Mouse (Mus musculus): ENCODE results near the gene Slc22a6. TPM values are rescaled to one million over a fixed set of nuclear protein-coding genes. Genes with fewer than 3 reads are reported as not detected.

Slc22a6 gene
- polyA plus RNA-seq, 1 experiment from 2014 or later = 3.3 TPM

DNA sequence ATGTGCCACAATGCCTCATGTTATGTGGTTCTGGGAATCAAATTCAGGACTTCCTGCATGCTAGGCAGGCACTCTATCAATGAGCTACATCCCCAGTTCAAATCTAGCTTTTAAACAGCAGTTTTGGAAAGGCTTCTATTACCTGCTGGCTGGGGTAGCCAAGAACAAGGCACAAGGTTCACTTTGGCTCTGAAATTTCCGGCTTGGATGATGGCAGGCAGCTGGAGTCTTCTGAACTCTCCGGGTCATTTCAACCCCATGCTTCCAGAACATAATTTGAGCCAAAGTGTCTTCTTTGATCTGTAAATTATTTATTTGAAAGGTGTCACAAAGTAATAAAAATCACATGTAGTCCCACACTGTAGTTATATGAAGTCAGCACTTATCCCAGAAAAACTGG is 4.7 kb upstream of the Slc22a6 start:
- H3K9me3 ChIP-seq (replicated peaks) = no peaks in the 10 kb centered on the region
- H3K36me3 ChIP-seq = no peaks in the 10 kb centered on the region
- no peak overlapping the region for H3K4me2 ChIP-seq (replicated peaks)
- 0 out of 2 replicates have a peak, but pooled peaks cover 3% of the 10 kb centered on the region for H3K4me1 ChIP-seq
- H3K9ac ChIP-seq = no peak overlapping the region
- WGBS = 72% methylated on average over 2 of the region's 2 CpGs
- H3K27ac ChIP-seq = no peak overlapping the region
- no peaks in the 10 kb centered on the region for H3K27me3 ChIP-seq
- no peak overlapping the region for H3K4me3 ChIP-seq
- no peak for ATAC-seq (ENCODE audit: low FRiP score)

DNA sequence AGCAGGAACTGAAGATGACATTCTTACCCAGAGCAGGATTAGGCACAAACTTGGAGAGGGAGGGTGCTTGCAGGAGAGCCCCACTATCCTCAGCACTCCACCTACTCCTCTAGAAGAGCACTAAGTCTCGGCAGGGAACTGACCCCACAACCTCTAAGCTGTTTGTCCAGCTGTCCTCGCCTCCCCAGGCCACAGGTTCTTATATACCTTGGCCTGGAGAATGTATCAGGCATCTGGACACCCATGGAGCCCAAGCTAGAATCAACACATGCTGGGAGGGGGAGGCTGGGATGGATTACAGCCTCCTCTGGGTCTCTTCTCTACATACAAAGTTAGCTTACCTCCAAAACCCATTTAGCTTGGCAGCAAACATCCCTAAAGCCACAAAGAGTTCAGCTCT is 3.5 kb upstream of the Slc22a6 start:
- H3K36me3 ChIP-seq = no peaks in the 10 kb centered on the region
- H3K9ac ChIP-seq = no peak overlapping the region
- no peaks in the 10 kb centered on the region for H3K27me3 ChIP-seq
- 0 out of 2 replicates have a peak, but pooled peaks cover 3% of the 10 kb centered on the region for H3K4me1 ChIP-seq
- no peak overlapping the region for H3K4me3 ChIP-seq
- H3K4me2 ChIP-seq (replicated peaks) = no peak overlapping the region
- WGBS = 40% methylated on average over 2 of the region's 2 CpGs
- no peak for ATAC-seq (ENCODE audit: low FRiP score)
- H3K9me3 ChIP-seq (replicated peaks) = no peaks in the 10 kb centered on the region
- H3K27ac ChIP-seq = no peak overlapping the region

DNA sequence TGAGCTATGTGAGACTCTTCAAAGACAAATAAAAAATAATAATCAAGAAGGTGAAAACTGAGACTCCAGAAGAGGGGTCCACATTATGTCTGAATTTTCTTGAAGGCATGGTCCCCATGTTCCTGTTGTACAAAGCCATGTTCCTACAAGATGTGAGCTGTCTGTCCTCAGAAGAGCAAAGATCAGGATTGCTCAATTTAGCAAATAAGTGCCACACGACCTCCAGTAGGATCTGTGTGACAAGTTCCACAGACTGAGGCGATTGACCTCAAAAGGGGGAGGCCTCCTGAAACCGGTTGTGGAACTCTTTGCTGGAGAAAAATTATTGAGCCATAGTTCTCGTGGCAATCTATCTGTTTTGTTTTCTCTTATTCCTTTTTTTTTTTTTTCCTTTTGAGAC is 1.5 kb upstream of the Slc22a6 start:
- Histone ChIP-seq H3K4me3 (no peak overlapping the region), H3K9ac (no peak overlapping the region), H3K4me1 (0 out of 2 replicates have a peak, but pooled peaks cover 3% of the 10 kb centered on the region), H3K27ac (no peak overlapping the region), H3K27me3 (no peaks in the 10 kb centered on the region), H3K36me3 (no peaks in the 10 kb centered on the region), H3K9me3 (replicated peaks) (no peaks in the 10 kb centered on the region), H3K4me2 (replicated peaks) (no peak overlapping the region)
- 70% methylated on average over 4 of the region's 4 CpGs for WGBS
- ATAC-seq (ENCODE audit: low FRiP score) = no peak

DNA sequence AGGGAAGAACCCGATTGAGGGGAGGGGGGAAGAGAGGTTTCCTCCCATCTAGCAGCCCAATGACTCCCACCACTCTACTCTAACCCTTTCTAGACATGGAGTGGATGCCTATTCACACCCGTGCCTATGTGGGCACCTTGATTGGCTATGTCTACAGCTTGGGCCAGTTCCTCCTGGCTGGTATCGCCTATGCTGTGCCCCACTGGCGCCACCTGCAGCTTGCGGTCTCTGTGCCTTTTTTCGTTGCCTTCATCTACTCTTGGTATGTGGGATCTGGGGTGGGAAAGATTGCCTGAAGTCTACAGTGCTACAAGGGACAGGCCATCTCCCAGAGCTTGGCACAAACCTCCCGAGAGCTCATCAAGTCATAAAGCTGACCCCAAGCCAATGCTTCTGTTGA is 3.3 kb downstream of the Slc22a6 start:
- no peak overlapping the region for H3K9ac ChIP-seq
- ATAC-seq (ENCODE audit: low FRiP score) = no peak

DNA sequence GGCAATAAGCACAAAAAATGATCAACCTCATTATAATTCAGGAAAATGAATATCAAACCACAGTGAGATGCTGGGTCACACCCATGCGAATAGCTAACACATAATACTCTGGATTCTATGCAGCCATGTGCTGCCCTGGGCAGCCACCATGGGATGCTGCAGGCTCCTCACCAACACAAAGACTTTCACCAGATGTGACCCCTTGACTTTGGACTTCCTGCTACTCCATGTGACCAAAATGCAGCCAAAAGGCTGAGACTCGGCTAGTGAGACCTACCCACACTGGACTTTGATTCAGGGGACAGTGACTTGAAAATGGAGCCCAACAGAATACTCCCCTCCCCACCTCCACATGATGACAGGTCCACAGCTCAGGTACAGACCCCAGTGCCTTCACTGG is 12.4 kb downstream of the Slc22a6 start:
- WGBS = 62% methylated on average over 2 of the region's 2 CpGs
- Histone ChIP-seq H3K4me2 (replicated peaks) (no peak overlapping the region), H3K4me1 (no peaks in the 10 kb centered on the region), H3K9me3 (replicated peaks) (no peaks in the 10 kb centered on the region), H3K9ac (no peak overlapping the region), H3K36me3 (no peaks in the 10 kb centered on the region), H3K27ac (no peak overlapping the region), H3K4me3 (no peak overlapping the region), H3K27me3 (no peaks in the 10 kb centered on the region)
- no peak for ATAC-seq (ENCODE audit: low FRiP score)

More for the DNA sequence above, 3.3 kb downstream of the Slc22a6 start:
- Histone ChIP-seq H3K4me1 (0 out of 2 replicates have a peak, but pooled peaks cover 3% of the 10 kb centered on the region), H3K4me3 (no peak overlapping the region), H3K4me2 (replicated peaks) (no peak overlapping the region), H3K36me3 (no peaks in the 10 kb centered on the region), H3K27me3 (no peaks in the 10 kb centered on the region), H3K27ac (no peak overlapping the region), H3K9me3 (replicated peaks) (no peaks in the 10 kb centered on the region)
- WGBS = 93% methylated on average over 7 of the region's 7 CpGs

DNA sequence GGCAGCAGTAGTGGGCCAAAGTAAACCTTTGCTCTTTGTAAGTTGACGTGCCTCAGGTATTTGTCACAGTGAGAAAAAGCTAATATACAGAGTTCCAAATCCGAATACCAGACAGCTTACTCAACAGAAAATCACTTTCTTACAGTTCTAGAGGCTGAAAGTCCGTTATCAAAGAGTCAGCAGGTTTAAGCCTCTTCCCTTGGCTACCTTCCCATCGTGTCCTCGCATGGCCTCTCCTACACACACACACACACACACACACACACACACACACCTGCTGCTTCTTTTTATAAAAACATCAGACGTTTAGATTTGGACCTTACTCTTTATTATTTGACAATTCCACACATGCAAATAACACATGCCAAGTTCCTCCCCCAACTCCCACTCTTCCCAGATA is 13.0 kb downstream of the Slc22a6 start:
- H3K27ac ChIP-seq = no peak overlapping the region
- no peaks in the 10 kb centered on the region for H3K27me3 ChIP-seq
- H3K36me3 ChIP-seq = no peaks in the 10 kb centered on the region
- no peak for ATAC-seq (ENCODE audit: low FRiP score)
- no peaks in the 10 kb centered on the region for H3K4me1 ChIP-seq
- H3K4me3 ChIP-seq = no peak overlapping the region
- H3K9me3 ChIP-seq (replicated peaks) = no peaks in the 10 kb centered on the region
- WGBS = 85% methylated on average over 6 of the region's 6 CpGs
- H3K9ac ChIP-seq = no peak overlapping the region
- no peak overlapping the region for H3K4me2 ChIP-seq (replicated peaks)

DNA sequence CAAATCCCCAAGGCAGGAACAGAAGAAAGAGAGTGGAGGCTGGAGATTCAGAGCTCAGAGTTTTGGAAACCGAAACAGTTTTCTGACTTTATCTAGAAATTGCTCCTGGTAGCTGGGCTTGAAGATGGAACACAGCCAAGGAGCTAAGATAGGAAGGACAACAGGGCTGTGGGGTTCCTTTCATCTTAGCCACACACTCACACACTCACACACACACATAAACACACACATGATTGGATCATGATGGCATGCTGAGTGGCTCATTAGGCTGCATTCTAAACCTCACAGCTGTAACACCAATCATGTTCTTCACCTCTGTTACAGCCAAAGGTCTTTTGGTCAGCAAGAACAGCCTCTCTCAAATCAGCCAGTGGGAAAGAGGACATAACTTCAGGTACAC is 14.2 kb downstream of the Slc22a6 start:
- H3K4me2 ChIP-seq (replicated peaks) = no peak overlapping the region
- no peaks in the 10 kb centered on the region for H3K4me1 ChIP-seq
- no peaks in the 10 kb centered on the region for H3K36me3 ChIP-seq
- H3K9me3 ChIP-seq (replicated peaks) = no peaks in the 10 kb centered on the region
- H3K27me3 ChIP-seq = no peaks in the 10 kb centered on the region
- ATAC-seq (ENCODE audit: low FRiP score) = no peak
- 86% methylated on average over 1 of the region's 1 CpGs for WGBS
- H3K4me3 ChIP-seq = no peak overlapping the region
- H3K27ac ChIP-seq = no peak overlapping the region
- no peak overlapping the region for H3K9ac ChIP-seq

DNA sequence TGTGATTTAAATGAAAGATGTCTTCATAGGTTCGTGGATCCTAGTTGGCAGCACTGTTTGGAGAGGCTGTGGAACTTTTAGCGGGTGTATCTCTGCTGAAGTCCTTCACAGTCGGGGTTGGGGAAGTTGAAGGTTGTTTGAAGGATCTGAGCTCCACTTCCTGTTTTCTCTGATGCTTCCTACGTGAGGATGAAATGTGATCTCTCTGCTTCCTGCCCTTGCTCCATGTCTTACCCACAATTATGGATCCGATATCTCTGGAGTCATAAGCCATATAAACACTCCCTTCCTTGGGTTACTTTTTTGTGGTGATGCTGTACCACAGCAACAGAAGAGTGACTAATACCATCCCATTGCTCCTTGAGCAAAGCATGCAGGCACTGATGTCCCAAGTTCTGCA is 24.2 kb downstream of the Slc22a6 start:
- H3K9me3 ChIP-seq (replicated peaks) = no peaks in the 10 kb centered on the region
- no peak overlapping the region for H3K27ac ChIP-seq
- H3K4me2 ChIP-seq (replicated peaks) = no peak overlapping the region
- no peak overlapping the region for H3K4me3 ChIP-seq
- no peaks in the 10 kb centered on the region for H3K36me3 ChIP-seq
- H3K4me1 ChIP-seq = no peaks in the 10 kb centered on the region
- no peak for ATAC-seq (ENCODE audit: low FRiP score)
- no peak overlapping the region for H3K9ac ChIP-seq
- H3K27me3 ChIP-seq = no peaks in the 10 kb centered on the region
- WGBS = 69% methylated on average over 5 of the region's 5 CpGs

DNA sequence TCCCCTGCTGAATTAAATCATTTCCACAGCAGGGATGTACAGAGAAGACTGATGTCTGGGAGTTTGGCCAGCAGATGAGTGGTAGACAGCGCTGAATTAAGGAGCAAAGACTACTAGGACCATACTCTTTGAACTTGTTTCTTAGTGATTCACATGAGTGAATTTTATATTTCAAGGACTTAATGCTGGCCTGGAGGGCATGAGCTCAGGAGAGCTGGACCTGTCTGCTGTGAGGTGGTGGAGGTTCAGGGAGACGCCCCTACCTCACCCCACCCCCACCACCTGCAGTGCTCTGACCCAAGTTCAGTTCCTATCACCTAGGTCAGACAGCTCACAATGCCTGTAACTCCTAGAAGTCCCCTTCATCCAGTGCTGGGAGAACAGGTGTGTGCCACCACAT is 28.6 kb downstream of the Slc22a6 start:
- Histone ChIP-seq H3K27ac (no peak overlapping the region), H3K4me3 (no peak overlapping the region), H3K9ac (no peak overlapping the region), H3K9me3 (replicated peaks) (no peaks in the 10 kb centered on the region), H3K36me3 (no peaks in the 10 kb centered on the region), H3K4me1 (no peaks in the 10 kb centered on the region), H3K4me2 (replicated peaks) (no peak overlapping the region), H3K27me3 (no peaks in the 10 kb centered on the region)
- 67% methylated on average over 2 of the region's 2 CpGs for WGBS
- no peak for ATAC-seq (ENCODE audit: low FRiP score)

DNA sequence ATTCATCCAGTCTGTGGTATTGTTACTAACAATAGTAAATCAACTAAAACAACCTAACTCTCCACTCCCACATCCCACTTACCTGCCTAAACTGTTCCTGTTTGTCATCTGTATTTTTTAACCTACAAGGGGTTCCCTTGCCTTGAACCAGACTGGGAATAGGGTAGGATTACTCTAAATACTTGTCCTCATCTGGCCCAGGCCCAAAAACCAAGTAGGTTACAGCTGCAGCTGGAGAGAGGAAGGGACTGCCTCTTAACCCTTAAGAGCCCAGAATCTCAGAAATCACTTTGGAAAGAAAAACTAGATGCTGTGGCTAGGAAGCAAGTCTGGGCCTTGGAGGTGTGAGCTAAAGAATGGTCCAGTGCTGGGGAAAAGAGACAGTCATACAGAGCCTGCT is 38.0 kb downstream of the Slc22a6 start:
- H3K9me3 ChIP-seq (replicated peaks) = no peaks in the 10 kb centered on the region
- no peak overlapping the region for H3K27ac ChIP-seq
- no peak overlapping the region for H3K9ac ChIP-seq
- H3K36me3 ChIP-seq = no peaks in the 10 kb centered on the region
- no peak overlapping the region for H3K4me3 ChIP-seq
- no peaks in the 10 kb centered on the region for H3K4me1 ChIP-seq
- ATAC-seq (ENCODE audit: low FRiP score) = no peak
- H3K27me3 ChIP-seq = no peaks in the 10 kb centered on the region
- no peak overlapping the region for H3K4me2 ChIP-seq (replicated peaks)

DNA sequence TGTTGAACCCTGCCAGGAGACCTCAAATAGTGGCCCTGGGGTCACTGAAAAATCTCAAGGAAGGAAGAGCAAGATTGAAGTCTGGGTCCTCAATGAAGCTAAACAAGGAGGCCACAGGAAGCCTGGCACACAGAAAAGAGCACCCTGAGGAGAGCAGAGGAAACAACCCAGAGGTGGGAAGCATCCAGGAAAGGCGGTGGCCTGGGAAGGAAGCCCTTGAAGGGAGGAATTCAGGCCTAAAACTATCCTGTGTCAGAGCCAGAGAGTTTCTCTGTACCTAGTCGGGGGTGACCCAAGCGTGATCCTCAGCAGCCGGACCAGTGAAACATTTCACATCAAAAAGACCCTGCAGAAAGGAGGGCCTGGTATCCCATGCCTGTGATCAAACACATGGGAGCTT is 38.5 kb downstream of the Slc22a6 start:
- H3K4me3 ChIP-seq = no peak overlapping the region
- H3K27me3 ChIP-seq = 0 out of 2 replicates have a peak, but pooled peaks cover 5% of the 10 kb centered on the region
- WGBS = 66% methylated on average over 4 of the region's 4 CpGs

DNA sequence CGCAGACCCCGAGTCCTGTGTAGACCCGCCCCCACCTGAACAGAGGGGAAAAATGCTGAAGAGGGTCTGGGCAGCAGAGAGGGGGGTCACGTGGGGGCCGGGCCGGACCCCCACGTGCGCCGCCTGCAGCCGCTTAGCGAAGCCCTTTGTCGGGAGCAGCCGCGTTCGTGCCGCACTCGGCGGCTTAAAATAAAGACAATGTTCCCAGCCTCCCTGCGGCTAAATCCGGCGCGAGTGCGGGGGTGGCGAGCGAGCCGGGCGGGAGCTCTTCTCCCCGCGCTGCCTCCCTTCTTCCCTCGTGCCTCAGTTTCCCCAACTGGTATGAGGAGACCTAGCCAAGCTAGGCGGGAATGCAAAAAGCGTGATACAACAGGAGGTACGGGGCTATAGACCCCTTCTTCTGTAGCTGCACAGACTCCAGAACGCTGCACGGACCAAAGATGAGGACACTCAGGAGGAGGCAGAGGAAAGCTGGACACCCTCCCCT is 44.0 kb downstream of the Slc22a6 start:
- ATAC-seq (ENCODE audit: low FRiP score) = peak; percentile 59
- H3K36me3 ChIP-seq = no peaks in the 10 kb centered on the region
- WGBS = 2% methylated on average over 35 of the region's 35 CpGs
- peak overlapping the region; percentile 70 for H3K9ac ChIP-seq
- peak overlapping the region; percentile 44 for H3K4me3 ChIP-seq
- H3K27ac ChIP-seq = no peak overlapping the region
- H3K9me3 ChIP-seq (replicated peaks) = no peaks in the 10 kb centered on the region
- H3K27me3 ChIP-seq = peaks cover 17% of the 10 kb centered on the region
- H3K4me1 ChIP-seq = peaks cover 14% of the 10 kb centered on the region
- peak overlapping the region; percentile 83 for H3K4me2 ChIP-seq (replicated peaks)

More for the DNA sequence above, 38.5 kb downstream of the Slc22a6 start:
- no peaks in the 10 kb centered on the region for H3K9me3 ChIP-seq (replicated peaks)
- H3K36me3 ChIP-seq = no peaks in the 10 kb centered on the region
- no peak overlapping the region for H3K27ac ChIP-seq
- no peak overlapping the region for H3K9ac ChIP-seq
- no peaks in the 10 kb centered on the region for H3K4me1 ChIP-seq
- H3K4me2 ChIP-seq (replicated peaks) = no peak overlapping the region
- ATAC-seq (ENCODE audit: low FRiP score) = no peak

DNA sequence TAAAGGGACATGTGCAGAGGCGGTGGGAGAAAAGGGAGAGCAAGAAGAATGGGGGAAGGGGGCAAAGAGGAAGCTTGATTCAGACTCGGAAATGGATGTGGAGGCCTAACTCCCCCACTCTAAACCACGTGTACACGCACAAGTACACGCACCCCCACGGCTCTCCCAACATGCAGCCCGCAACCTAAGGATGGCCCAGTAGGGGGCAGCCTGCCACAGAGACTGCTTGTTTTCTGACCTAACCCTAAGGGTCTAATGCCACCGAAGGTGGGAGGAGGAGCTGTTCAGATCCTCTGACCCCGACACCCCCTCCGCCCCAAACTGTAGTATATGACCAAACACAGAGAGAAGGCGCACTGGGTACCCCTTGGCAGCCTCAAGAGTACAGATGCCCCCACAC is 44.5 kb downstream of the Slc22a6 start:
- Histone ChIP-seq H3K9me3 (replicated peaks) (no peaks in the 10 kb centered on the region), H3K9ac (peak overlapping the region; percentile 70), H3K27ac (no peak overlapping the region), H3K4me1 (peaks cover 14% of the 10 kb centered on the region), H3K4me3 (peak overlapping the region; percentile 44), H3K4me2 (replicated peaks) (peak overlapping the region; percentile 83), H3K27me3 (peaks cover 17% of the 10 kb centered on the region), H3K36me3 (no peaks in the 10 kb centered on the region)
- 5% methylated on average over 11 of the region's 11 CpGs for WGBS
- ATAC-seq (ENCODE audit: low FRiP score) = peak; percentile 51

Data from hindbrain, embryonic 12.5 days (tissue).